Mouse (Mus musculus): ENCODE results near the gene F11r.

The F11r gene

GRCm38 (mm10) chr1:171438014-171438670 is 807 bp downstream of the F11r start:
- DNase-seq (ENCODE audit: low read depth, low spot score), result no peak

DNA sequence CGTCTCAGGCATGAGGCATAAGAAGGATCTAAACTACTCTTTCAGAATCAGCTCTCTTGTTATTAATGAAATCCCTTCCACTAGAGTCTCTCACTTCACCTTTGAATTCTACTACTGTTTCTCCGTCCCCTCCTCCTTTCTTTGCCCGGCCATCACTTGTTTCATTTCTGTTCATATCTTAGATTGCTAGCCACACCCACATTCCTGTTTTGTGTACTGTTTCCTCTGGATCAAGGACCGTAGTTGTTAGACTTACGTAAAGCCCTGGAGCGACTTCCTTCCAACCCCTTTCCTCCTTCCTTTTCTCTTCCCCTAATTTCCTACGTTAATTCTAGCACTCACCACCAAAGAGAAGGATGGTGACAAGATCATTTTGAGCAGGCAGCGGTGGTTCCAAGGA is 1.7 kb downstream of the F11r start:
- DNase-seq (ENCODE audit: low read depth, low spot score), result no peak

DNA sequence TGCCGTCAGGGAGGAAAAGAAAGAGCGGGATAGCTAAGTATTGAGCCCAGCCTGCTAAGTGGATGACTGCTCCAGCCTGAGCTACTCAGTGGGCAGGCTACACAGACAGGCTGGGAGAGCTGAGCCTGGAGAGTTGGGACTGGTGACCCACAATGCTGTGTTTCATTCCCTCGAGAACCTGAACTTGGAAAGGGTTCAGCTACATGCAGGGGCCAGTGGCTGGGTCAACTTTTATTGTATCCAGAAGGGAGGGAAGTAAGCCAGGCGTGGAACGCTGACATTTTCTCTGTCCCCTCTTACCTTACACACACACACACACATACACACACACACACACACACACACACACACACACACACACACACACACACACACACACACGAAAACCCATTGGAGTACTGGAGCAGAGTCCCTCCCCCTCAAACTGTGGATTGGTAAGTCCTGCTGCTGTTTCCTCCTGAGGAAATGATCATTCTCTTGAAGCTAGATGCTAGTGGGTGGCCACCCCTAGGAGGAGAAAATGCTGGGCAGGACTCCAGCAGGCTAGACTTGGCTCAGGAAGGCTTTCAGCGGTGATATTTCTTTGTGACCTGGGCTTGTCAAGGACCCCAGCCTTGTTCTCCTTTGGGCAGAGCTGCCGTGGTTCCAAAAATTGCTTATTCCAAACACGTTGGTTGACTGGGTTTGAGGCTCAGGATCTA is 2.8 kb downstream of the F11r start:
- DNase-seq (ENCODE audit: low read depth, low spot score), result no peak

GRCm38 (mm10) chr1:171441466-171442412 is 4.4 kb downstream of the F11r start:
- DNase-seq (ENCODE audit: low read depth, low spot score), result no peak

DNA sequence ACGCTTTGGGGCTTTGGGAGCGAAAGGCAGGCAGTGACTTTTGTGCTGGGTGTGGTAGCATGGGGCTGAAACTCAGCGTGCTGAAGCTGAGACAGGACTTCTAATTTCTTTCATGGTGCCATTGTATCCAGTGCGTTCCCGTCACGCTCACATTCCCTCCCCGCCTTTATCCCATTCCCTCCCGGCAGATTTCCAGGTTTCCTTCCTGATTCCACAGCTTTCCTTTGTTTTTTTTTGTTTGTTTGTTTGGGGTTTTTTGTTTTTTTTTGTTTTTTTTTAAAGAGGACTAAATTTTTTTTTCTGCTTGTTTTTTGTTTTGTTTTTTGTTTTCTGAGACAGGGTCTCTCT is 5.1 kb downstream of the F11r start:
- no peak for DNase-seq (ENCODE audit: low read depth, low spot score)

DNA sequence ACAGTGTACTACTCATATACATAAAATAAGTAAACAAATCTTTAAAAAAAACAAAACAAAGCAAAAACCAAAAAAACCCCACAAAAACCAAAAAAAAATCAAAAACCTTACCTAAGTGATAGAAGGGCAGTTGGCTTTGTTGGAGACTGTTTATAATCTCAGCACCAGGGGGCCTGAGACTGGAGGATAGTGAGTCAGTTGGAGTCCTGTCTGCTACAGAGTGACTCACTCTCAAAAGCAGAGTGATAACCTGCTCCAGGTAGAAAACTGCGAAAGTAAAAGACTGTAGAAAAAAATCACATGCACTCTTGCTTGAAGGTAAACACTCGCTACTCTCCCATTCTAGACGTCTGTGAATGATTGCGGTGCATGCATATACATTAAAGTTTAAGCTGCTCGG is 7.7 kb downstream of the F11r start:
- DNase-seq (ENCODE audit: low read depth, low spot score), result no peak

DNA sequence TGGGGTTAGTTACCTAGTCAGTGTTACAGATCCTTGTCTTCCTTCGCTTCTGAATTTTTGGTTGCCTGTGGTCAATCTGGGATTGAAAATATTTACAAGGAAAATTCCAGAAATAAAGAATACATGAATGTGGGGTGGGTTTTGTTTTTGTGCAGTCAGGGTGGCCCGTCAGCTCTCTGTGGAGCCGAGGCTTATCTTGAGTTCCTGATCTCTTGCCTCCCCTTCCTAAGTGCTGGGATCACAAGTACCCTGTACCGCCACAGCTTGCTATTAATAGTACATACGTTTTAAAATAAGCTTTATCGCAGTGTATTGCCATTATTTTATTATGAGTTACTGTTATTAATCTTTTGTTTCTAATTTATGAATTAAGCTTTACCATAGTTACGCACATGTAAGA is 9.5 kb downstream of the F11r start:
- DNase-seq (ENCODE audit: low read depth, low spot score), result no peak

DNA sequence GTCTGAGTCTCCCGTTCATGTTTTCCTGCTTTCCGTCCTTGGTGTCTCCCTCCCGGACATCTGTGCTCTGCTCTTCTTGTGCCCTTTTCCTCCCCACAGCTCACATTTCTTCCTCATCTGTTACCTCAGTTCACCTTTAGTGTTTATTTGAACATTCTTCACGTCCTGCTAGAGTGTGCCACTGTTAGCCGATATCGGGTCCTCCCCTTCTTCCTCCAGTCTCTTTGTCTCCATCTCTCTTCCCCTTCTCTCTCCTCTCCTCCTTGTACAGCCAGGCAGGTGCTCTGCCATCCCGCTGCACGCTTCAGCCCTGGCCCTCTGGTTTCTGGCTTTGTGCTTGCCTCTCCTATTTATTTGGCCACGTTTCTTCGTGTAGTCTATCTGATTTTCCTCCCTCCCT is 10.4 kb downstream of the F11r start:
- DNase-seq (ENCODE audit: low read depth, low spot score), result no peak

DNA sequence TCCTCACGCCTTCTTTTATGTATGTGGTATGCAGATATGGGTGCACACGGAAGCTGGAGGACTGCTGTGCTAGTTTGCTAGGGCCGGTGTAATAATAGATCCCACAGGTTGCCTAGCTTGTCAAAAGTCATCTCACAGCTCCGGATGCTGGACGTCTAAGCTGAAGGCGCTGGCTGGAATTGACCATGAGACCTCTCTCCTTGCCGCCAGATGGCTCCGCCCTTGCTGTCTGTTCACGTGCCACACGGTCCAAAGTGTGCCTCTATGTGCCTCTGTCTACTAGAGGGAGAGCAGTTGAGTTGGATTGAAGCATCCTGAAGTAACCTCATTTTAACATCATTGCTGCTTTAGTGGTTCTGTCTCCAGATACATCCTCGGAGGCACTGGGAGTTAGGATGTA is 12.7 kb downstream of the F11r start:
- DNase-seq (ENCODE audit: low read depth, low spot score), result no peak

DNA sequence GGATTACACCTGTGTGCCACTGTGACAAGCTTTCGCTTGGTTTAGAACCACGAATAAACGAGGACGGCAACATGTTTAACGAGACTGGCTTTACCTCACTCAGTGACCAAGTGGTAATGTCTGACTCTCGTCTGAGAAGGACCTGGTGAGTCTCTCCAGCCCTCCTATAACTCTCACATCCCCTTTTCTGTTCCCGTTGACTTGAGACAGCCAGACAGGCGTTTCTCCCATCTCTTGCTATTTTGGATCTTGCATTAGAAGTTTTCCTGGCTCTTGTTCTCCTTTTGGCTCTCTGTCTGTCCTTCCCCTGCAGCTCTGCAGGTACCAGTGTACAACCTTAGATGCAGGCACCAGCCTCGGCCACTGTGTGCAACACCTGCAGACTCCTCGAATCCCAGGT is 13.7 kb downstream of the F11r start:
- DNase-seq (ENCODE audit: low read depth, low spot score), result no peak

GRCm38 (mm10) chr1:171452522-171452921 is 15.2 kb downstream of the F11r start:
- DNase-seq (ENCODE audit: low read depth, low spot score), result no peak

DNA sequence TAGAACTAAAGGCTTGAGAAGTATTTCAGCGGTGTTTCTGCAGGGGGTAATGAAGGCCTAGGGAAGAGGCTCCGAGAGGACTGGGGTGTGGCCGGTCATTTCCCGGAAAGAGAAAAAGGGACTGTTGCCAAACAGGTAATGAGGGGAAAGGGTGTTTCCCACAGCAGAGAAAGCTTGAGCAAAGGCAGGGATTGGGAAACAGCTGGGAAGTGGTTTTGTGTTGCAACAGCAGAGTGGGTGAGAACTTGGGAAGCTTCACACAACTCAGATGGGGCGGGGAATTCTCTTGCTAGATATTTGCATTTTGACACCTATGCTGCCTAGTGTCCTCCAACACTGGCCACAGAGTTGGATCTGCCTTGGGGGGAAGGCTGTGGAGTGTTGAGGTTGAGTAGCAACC is 15.6 kb downstream of the F11r start:
- no peak for DNase-seq (ENCODE audit: low read depth, low spot score)

DNA sequence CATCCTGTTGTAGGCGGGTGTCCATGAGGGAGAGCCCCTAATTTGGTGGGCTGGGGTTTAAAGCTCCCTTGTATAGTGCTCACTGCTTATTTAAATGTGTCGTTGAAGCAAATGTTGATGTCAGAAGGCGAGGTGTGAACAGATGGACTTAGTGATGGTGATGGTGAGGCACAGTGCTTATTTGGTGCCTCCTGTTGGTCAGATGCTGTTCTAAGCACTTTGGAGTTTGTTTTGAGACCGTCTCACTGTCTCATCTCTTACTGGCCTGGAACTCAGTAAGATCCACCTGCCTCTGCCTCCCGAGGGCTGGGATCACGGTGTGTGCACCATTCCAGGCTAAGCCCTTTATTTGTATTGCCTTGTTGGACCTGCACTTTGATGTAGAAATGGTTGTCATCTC is 17.6 kb downstream of the F11r start:
- DNase-seq (ENCODE audit: low read depth, low spot score), result no peak

DNA sequence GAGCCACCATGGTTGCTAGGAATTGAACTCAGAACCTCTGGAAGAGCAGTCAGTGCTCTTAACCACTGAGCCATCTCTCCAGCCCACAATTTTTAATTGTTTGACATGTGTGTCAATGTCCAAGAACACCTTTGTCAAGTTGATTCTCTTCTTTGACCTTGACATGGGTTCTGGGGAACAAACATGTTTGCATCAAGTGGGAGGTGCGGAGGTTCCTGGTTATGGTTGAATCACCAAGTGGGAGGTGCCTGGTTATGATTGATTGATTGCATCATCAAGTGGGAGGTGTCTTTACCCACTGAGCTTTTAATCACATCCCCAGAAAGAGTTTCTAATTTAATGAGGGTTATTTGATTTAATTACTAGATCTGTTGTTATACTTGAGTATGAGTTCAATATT is 20.2 kb downstream of the F11r start:
- DNase-seq (ENCODE audit: low read depth, low spot score), result no peak

DNA sequence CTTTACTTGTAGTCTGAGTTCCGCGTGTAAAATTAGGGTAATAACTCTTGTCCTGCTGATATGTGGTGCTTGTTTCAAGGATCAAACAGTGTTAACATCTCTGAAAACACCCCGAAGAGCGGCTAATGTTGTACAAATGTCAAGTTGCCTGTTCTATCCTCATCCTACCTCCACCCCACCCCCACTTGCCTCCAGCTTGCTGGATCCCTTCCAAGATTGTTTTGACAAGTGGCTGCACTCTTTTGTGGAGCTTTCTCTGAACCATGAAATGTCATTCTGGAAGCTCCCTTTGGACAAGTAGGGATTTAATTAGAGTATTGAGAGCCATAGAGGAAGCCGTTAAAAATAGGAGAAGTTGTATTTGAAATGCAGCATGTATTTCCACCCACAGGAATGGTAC is 22.5 kb downstream of the F11r start:
- DNase-seq (ENCODE audit: low read depth, low spot score), result no peak

DNA sequence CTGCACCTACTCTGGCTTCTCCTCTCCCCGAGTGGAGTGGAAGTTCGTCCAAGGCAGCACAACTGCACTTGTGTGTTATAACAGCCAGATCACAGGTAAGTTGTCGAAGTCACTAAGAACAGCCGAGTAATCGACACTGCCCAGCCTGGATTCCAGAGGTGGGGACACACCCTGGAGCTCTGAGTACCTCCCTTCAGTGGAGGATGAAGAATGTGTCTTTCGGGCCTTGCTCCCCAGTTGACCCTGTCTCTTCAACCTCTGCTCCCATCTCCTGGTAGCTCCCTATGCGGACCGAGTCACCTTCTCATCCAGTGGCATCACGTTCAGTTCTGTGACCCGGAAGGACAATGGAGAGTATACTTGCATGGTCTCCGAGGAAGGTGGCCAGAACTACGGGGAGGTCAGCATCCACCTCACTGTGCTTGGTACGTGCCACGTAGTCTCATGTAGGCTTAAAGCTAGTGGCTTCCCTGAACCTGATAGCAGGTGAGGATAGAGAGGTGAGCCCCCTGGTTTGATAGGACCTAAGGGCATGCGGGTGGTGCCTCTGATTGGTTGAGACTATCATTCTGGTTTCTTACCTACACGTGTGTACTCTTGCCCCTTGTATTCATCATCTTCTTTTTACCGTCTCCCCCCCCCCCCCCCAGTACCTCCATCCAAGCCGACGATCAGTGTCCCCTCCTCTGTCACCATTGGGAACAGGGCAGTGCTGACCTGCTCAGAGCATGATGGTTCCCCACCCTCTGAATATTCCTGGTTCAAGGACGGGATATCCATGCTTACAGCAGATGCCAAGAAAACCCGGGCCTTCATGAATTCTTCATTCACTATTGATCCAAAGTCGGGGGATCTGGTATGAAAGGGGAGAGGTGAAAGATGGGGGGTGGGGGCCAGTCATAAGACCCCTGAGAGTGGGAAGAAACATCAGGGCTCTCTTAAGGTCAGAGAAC is 23.5 kb downstream of the F11r start:
- no peak for DNase-seq (ENCODE audit: low read depth, low spot score)

- no peak for DNase-seq (ENCODE audit: low read depth, low spot score)
Measured at GRCm38 (mm10) chr1:171463133-171463532, 25.8 kb downstream of the F11r start.

DNA sequence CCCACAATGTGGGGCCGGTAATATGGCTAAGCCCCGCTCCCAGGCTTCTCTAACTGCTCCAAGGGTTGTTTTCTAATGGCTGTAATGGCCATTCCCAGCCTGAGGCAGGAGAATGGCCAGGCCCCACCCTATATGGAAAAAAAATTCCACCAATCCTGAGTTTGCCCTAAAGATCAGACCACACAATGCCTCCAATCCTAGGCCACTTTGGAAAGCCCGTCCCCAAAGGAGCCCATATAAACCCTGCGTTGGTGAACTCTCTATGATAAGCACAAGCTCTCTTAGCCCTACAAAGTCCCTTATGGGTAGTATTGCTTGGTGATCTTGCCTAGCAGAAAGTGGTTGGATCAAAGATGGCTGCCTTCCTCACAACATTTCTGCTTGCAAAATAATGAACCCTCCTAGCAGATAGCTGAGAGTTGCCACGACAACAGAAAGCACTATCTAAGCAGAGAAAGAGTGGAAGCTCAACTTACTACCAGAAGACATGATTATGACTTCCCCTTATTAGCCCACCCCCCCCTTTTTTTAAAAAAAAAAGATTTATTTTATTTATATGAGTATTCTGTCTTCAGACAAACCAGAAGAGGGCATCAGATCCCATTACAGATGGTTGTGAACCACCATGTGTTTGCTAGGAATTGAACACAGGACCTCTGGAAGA is 28.5 kb downstream of the F11r start:
- DNase-seq (ENCODE audit: low read depth, low spot score), result no peak

- no peak for DNase-seq (ENCODE audit: low read depth, low spot score)
Measured at GRCm38 (mm10) chr1:171466565-171466964, 29.2 kb downstream of the F11r start.

GRCm38 (mm10) chr1:171469678-171470077 is 32.3 kb downstream of the F11r start:
- no peak for DNase-seq (ENCODE audit: low read depth, low spot score)

GRCm38 (mm10) chr1:171470371-171470871 is 33.1 kb downstream of the F11r start:
- peak; percentile 75 for DNase-seq (ENCODE audit: low read depth, low spot score)

Data from CD4-positive helper T cell, adult 2 months (primary cell).